Mouse (Mus musculus) embryonic facial prominence, embryonic 14.5 days (tissue): ENCODE results near the gene Ppa1. TPM values are rescaled to one million over a fixed set of nuclear protein-coding genes. Genes with fewer than 3 reads are reported as not detected.

ENCODE experiments used
- polyA plus RNA-seq: library from polyadenylated mRNA; unstranded; fragments of >200 nt; fragmentation: Nextera tagmentation; extraction: Ambion mirVana; gene quantifications from 2 replicates; pipeline ENCODE4 v1.2.1, GENCODE M21; 2014

Ppa1 gene
- polyA plus RNA-seq, 1 experiment from 2014 or later = 158 TPM

Other genes with a start within 250 kb of the Ppa1 start
- 0.10 and 0.13 TPM in 2 replicates for gene Nodal, start 230.6 kb upstream of the Ppa1 start, polyA plus RNA-seq
- 43.3 and 46.9 TPM in 2 replicates for gene Eif4ebp2, start 195.9 kb upstream of the Ppa1 start, polyA plus RNA-seq
- gene Lrrc20, start 172.8 kb upstream of the Ppa1 start, polyA plus RNA-seq = 9.7 TPM in 2 replicates
- 0.06 and 0.08 TPM in 2 replicates for gene Npffr1, start 53.1 kb upstream of the Ppa1 start, polyA plus RNA-seq
- 338 and 352 TPM in 2 replicates for gene Sar1a, start 31.7 kb downstream of the Ppa1 start, polyA plus RNA-seq
- 33.4 and 36.3 TPM in 2 replicates for gene Tysnd1, start 47.0 kb downstream of the Ppa1 start, polyA plus RNA-seq
- gene Aifm2, start 66.7 kb downstream of the Ppa1 start, polyA plus RNA-seq = 13.0 and 13.8 TPM in 2 replicates
- 87.2 and 110 TPM in 2 replicates for gene H2afy2, start 135.6 kb downstream of the Ppa1 start, polyA plus RNA-seq